Mouse (Mus musculus) ES-E14 (cell line): ENCODE measurements around the gene Tab2. TPM values are rescaled to one million over a fixed set of nuclear protein-coding genes. Genes with fewer than 3 reads are reported as not detected.

Experiments
- DNase-seq: peaks from one replicate; pipeline ENCODE4 v3.0.0-alpha.2; 2013; ENCODE audit warnings: low read depth, low spot score
- H3K27ac ChIP-seq: 2 replicates; pipeline ENCODE4 v1.5.1; 2012; ENCODE audit warnings: low read depth, mild to moderate bottlenecking, low read length, moderate library complexity, mixed read lengths; ENCODE audit not compliant: poor library complexity, insufficient read depth, severe bottlenecking
- H3K36me3 ChIP-seq: 2 replicates; pipeline ENCODE4 v1.6.1; 2012; ENCODE audit warnings: mild to moderate bottlenecking, low read length, moderate library complexity, mixed read lengths; ENCODE audit not compliant: control insufficient read depth, poor library complexity, insufficient read depth, severe bottlenecking
- H3K4me1 ChIP-seq, 2 experiments: fragments of 150-350 bp in 1 of 2; sonication (generic) in 1 of 2; 2 replicates each; pipeline ENCODE4 v1.6.1; 2012; ENCODE audit warnings: low read length in 2 of 2, mild to moderate bottlenecking in 1 of 2, mixed read lengths in 1 of 2; ENCODE audit not compliant: control insufficient read depth in 2 of 2, insufficient read depth in 2 of 2, poor library complexity in 1 of 2
- H3K4me3 ChIP-seq, 2 experiments: fragments of 150-350 bp in 1 of 2; sonication (generic) in 1 of 2; 2 replicates each; pipeline ENCODE4 v1.5.1; 2012; ENCODE audit warnings: low read length in 2 of 2, low read depth in 1 of 2, mild to moderate bottlenecking in 1 of 2, mixed read lengths in 1 of 2; ENCODE audit not compliant: insufficient read depth in 1 of 2, poor library complexity in 1 of 2, severe bottlenecking in 1 of 2
- H3K9ac ChIP-seq: 2 replicates; pipeline ENCODE4 v1.6.1; 2012; ENCODE audit warnings: low read depth, mild to moderate bottlenecking, low read length, mixed read lengths; ENCODE audit not compliant: poor library complexity, insufficient read depth, severe bottlenecking
- H3K9me3 ChIP-seq: fragments of 150-350 bp; sonication (generic); 2 replicates; pipeline ENCODE4 v1.6.1; 2012; ENCODE audit warnings: low read depth, mild to moderate bottlenecking, low read length; ENCODE audit not compliant: control insufficient read depth, insufficient read depth
- CHD2 ChIP-seq: IDR thresholded peaks from 2 replicates; pipeline ENCODE4 v1.6.1; 2014; ENCODE audit warnings: mild to moderate bottlenecking, low read depth, low read length, inconsistent platforms
- HCFC1 ChIP-seq: IDR thresholded peaks from 2 replicates; pipeline ENCODE4 v1.6.1; 2012; ENCODE audit warnings: low read length, inconsistent platforms, borderline replicate concordance; ENCODE audit not compliant: insufficient read depth
- MAFK ChIP-seq: IDR thresholded peaks from 2 replicates; pipeline ENCODE4 v1.6.1; 2014; ENCODE audit warnings: mild to moderate bottlenecking, low read depth, low read length, inconsistent platforms; ENCODE audit not compliant: insufficient read depth
- ZC3H11A ChIP-seq: IDR thresholded peaks from 2 replicates; pipeline ENCODE4 v1.6.1; 2012; ENCODE audit warnings: low read depth, mild to moderate bottlenecking, inconsistent platforms, low read length, borderline replicate concordance
- ZNF384 ChIP-seq: IDR thresholded peaks from 2 replicates; pipeline ENCODE4 v1.6.1; 2012; ENCODE audit warnings: low read depth, low read length, inconsistent platforms
- in situ Hi-C, 2 experiments: fragments of 600-800 bp; cut with MboI; formaldehyde crosslinking; loops; one replicate each; pipeline ENCODE4 v1.15.1; 2025; ENCODE audit warnings: low sequenced_read_pairs in 2 of 2, inconsistent platforms in 1 of 2; ENCODE audit not compliant: unreplicated experiment in 2 of 2
- total RNA-seq: library from RNA; depleted of rRNA; stranded (reverse); fragments of 300-350 nt; gene quantifications from 2 replicates; pipeline ENCODE4 v1.2.3, GENCODE M21; 2012

Gene Tab2
- total RNA-seq, 1 experiment = 47.0 TPM

GRCm38 (mm10) chr10:7954989-7955633 lies 919 bp downstream of the Tab2 start:
- Histone ChIP-seq H3K9ac (peak overlapping the region; percentile 97), H3K36me3 (no peaks in the 10 kb centered on the region), H3K27ac (peak overlapping the region; percentile 84; the same call in 1 of the 2 replicates), H3K4me1 (peaks cover 0 to 2% of the 10 kb centered on the region in 2 experiments; a peak in 1 of 4 replicates), H3K4me3 (peak overlapping the region; percentile 83 to 100), H3K9me3 (no peaks in the 10 kb centered on the region)
- in situ Hi-C loops = no loop called here
- no peak for TF ChIP-seq MAFK
- TF ChIP-seq ZNF384 = no peak
- no peak for TF ChIP-seq CHD2
- TF ChIP-seq HCFC1 = no peak
- no peak for TF ChIP-seq ZC3H11A
- peak; percentile 6 for DNase-seq

GRCm38 (mm10) chr10:7954627-7954988 lies 1.4 kb downstream of the Tab2 start:
- DNase-seq = peak; percentile 4
- Histone ChIP-seq H3K36me3 (no peaks in the 10 kb centered on the region), H3K27ac (no peak overlapping the region; the same call in 1 of the 2 replicates), H3K9me3 (no peaks in the 10 kb centered on the region), H3K9ac (no peak overlapping the region; the same call in 1 of the 2 replicates), H3K4me1 (peaks cover 0 to 2% of the 10 kb centered on the region in 2 experiments; a peak in 1 of 4 replicates), H3K4me3 (peak overlapping the region; percentile 83 to 100; a peak in 3 of 4 replicates)
- no peak for TF ChIP-seq CHD2
- no peak for TF ChIP-seq MAFK
- TF ChIP-seq HCFC1 = no peak
- no peak for TF ChIP-seq ZNF384
- no peak for TF ChIP-seq ZC3H11A
- in situ Hi-C loops = no loop called here

- no peak for DNase-seq
- Histone ChIP-seq H3K27ac (no peak overlapping the region), H3K9me3 (no peaks in the 10 kb centered on the region), H3K9ac (no peak overlapping the region), H3K4me3 (no peak overlapping the region), H3K4me1 (no peaks in the 10 kb centered on the region), H3K36me3 (no peaks in the 10 kb centered on the region)
- TF ChIP-seq ZC3H11A (no peak), MAFK (no peak), CHD2 (no peak), ZNF384 (no peak), HCFC1 (no peak)
- in situ Hi-C loops = no loop called here
These were observed 13.0 kb downstream of the Tab2 start for GRCm38 (mm10) chr10:7943006-7943405.

- TF ChIP-seq ZNF384 (no peak), ZC3H11A (no peak), MAFK (no peak), HCFC1 (no peak), CHD2 (no peak)
- no peak for DNase-seq
- Histone ChIP-seq H3K9ac (no peak overlapping the region), H3K9me3 (no peaks in the 10 kb centered on the region), H3K36me3 (no peaks in the 10 kb centered on the region), H3K4me3 (no peak overlapping the region), H3K4me1 (no peaks in the 10 kb centered on the region), H3K27ac (no peak overlapping the region)
- in situ Hi-C loops = no loop called here
These were observed 19.4 kb downstream of the Tab2 start for GRCm38 (mm10) chr10:7936556-7937192.
